ENCODE assay signal across 21 mouse cellular contexts in genomic region chr6:33913964-33914363, GRCm38 (mm10).
DNase-seq lines count a peak whose midpoint lies in the region; ATAC-seq and TF ChIP-seq lines count a peak whose summit lies in the region.
"Had no signal": no experiment of that assay in that cellular context is flagged by ENCODE, and none has a peak within 500 bp of the region (broad histone marks: within the 10 kb centered on the region; RNA-seq: fewer than 3 reads in every experiment).

No protein-coding gene starts in this region.

- no peak overlapping the region for H3K4me3 ChIP-seq in forebrain, embryonic 15.5 days
- no peak overlapping the region for H3K4me3 ChIP-seq in forebrain, embryonic 10.5 days
- H3K4me3 ChIP-seq in hindbrain, embryonic 15.5 days = no peak overlapping the region
- H3K4me3 ChIP-seq in hindbrain, postnatal 0 days (ENCODE audit: low read length) = no peak overlapping the region
- H3K4me3 ChIP-seq in neural tube, embryonic 13.5 days = no peak overlapping the region
- H3K4me3 ChIP-seq: embryonic facial prominence, embryonic 15.5 days; heart, adult 2 months; heart, embryonic 15.5 days had no signal

- H3K9me3 ChIP-seq in forebrain, embryonic 15.5 days = no peaks in the 10 kb centered on the region
- 0 out of 2 replicates have a peak, but pooled peaks cover 6% of the 10 kb centered on the region for H3K9me3 ChIP-seq in forebrain, embryonic 10.5 days
- H3K9me3 ChIP-seq in hindbrain, embryonic 15.5 days = no peaks in the 10 kb centered on the region
- H3K9me3 ChIP-seq in hindbrain, postnatal 0 days (ENCODE audit: low read length) = no peaks in the 10 kb centered on the region; the same call in 1 of the 2 replicates
- no peaks in the 10 kb centered on the region for H3K9me3 ChIP-seq in neural tube, embryonic 13.5 days
- H3K9me3 ChIP-seq: embryonic facial prominence, embryonic 15.5 days; heart, embryonic 15.5 days had no signal

- no peak for DNase-seq in forebrain, embryonic 10.5 days (ENCODE audit: extremely low spot score, low spot score)
- DNase-seq in hindbrain, postnatal 0 days (ENCODE audit: low spot score) = no peak
- no peak for DNase-seq in neural tube, embryonic 10.5 days (ENCODE audit: extremely low spot score, low spot score)
- no peak for DNase-seq in gastrocnemius, postnatal 25 days
- DNase-seq: adrenal gland, postnatal 14 days; cerebellum, adult 9-11 months; gastrocnemius, postnatal 36 days; heart, adult 2 months; heart, postnatal 36 days; kidney, adult 9 months; kidney, postnatal 14 days; layer of hippocampus, postnatal 36 days; right cerebral cortex, postnatal 25 days; spleen, adult 18-20 months had no signal

- TF ChIP-seq CTCF in hindbrain, postnatal 0 days (IDR thresholded peaks at IDR 0.05; ENCODE audit: low read depth) = no peak

- no peaks in the 10 kb centered on the region for H3K36me3 ChIP-seq in forebrain, embryonic 15.5 days
- no peaks in the 10 kb centered on the region for H3K36me3 ChIP-seq in forebrain, embryonic 10.5 days (replicated peaks)
- no peaks in the 10 kb centered on the region for H3K36me3 ChIP-seq in hindbrain, embryonic 15.5 days
- no peaks in the 10 kb centered on the region for H3K36me3 ChIP-seq in hindbrain, postnatal 0 days (ENCODE audit: insufficient read depth, low read length)
- H3K36me3 ChIP-seq in neural tube, embryonic 13.5 days = no peaks in the 10 kb centered on the region
- H3K36me3 ChIP-seq: embryonic facial prominence, embryonic 15.5 days; heart, embryonic 15.5 days had no signal

- WGBS in forebrain, embryonic 15.5 days = 53% methylated on average over 4 of the region's 4 CpGs
- 94% methylated on average over 4 of the region's 4 CpGs for WGBS in forebrain, embryonic 10.5 days
- WGBS in hindbrain, embryonic 15.5 days = 70% methylated on average over 4 of the region's 4 CpGs
- 79% methylated on average over 4 of the region's 4 CpGs for WGBS in hindbrain, postnatal 0 days
- WGBS in neural tube, embryonic 13.5 days = 70% methylated on average over 4 of the region's 4 CpGs

- no peak overlapping the region for H3K4me2 ChIP-seq in forebrain, embryonic 15.5 days (replicated peaks)
- H3K4me2 ChIP-seq in hindbrain, embryonic 15.5 days = no peak overlapping the region
- no peak overlapping the region for H3K4me2 ChIP-seq in hindbrain, postnatal 0 days (ENCODE audit: low read depth, low read length)
- H3K4me2 ChIP-seq in neural tube, embryonic 13.5 days = no peak overlapping the region
- H3K4me2 ChIP-seq: embryonic facial prominence, embryonic 15.5 days; heart, embryonic 15.5 days had no signal

- ATAC-seq in forebrain, embryonic 15.5 days (replicated peaks) = 0 out of 2 replicates have a peak, but pooled peaks have one; percentile 57
- ATAC-seq in hindbrain, embryonic 15.5 days (ENCODE audit: low FRiP score, low read depth) = no peak
- no peak for ATAC-seq in hindbrain, postnatal 0 days
- ATAC-seq in neural tube, embryonic 13.5 days (ENCODE audit: low read depth) = no peak
- ATAC-seq: CD4-positive, CD25-positive, alpha-beta regulatory T cell, adult 4 months had no signal

- no peaks in the 10 kb centered on the region for H3K27me3 ChIP-seq in forebrain, embryonic 15.5 days
- no peaks in the 10 kb centered on the region for H3K27me3 ChIP-seq in forebrain, embryonic 10.5 days (ENCODE audit: poor library complexity, severe bottlenecking)
- H3K27me3 ChIP-seq in hindbrain, embryonic 15.5 days = no peaks in the 10 kb centered on the region
- no peaks in the 10 kb centered on the region for H3K27me3 ChIP-seq in hindbrain, postnatal 0 days (ENCODE audit: insufficient read depth, low read length)
- H3K27me3 ChIP-seq in neural tube, embryonic 13.5 days = no peaks in the 10 kb centered on the region
- H3K27me3 ChIP-seq: embryonic facial prominence, embryonic 15.5 days; heart, embryonic 15.5 days had no signal

- peaks cover 21% of the 10 kb centered on the region for H3K4me1 ChIP-seq in forebrain, embryonic 15.5 days
- peaks cover 16% of the 10 kb centered on the region for H3K4me1 ChIP-seq in forebrain, embryonic 10.5 days
- peaks cover 3% of the 10 kb centered on the region; the same call in 1 of the 2 replicates for H3K4me1 ChIP-seq in hindbrain, embryonic 15.5 days (replicated peaks)
- no peaks in the 10 kb centered on the region for H3K4me1 ChIP-seq in hindbrain, postnatal 0 days (ENCODE audit: insufficient read depth, low read length)
- peaks cover 18% of the 10 kb centered on the region for H3K4me1 ChIP-seq in neural tube, embryonic 13.5 days (replicated peaks)
- H3K4me1 ChIP-seq: embryonic facial prominence, embryonic 15.5 days had no signal

- H3K27ac ChIP-seq in forebrain, embryonic 15.5 days (replicated peaks) = peak overlapping the region; percentile 83
- H3K27ac ChIP-seq in forebrain, embryonic 10.5 days = no peak overlapping the region
- peak overlapping the region; percentile 55; the same call in 1 of the 2 replicates for H3K27ac ChIP-seq in hindbrain, embryonic 15.5 days (replicated peaks)
- H3K27ac ChIP-seq in hindbrain, postnatal 0 days = no peak overlapping the region
- H3K27ac ChIP-seq in neural tube, embryonic 13.5 days (replicated peaks) = peak overlapping the region; percentile 54
- H3K27ac ChIP-seq: embryonic facial prominence, embryonic 15.5 days; heart, adult 2 months; macrophage had no signal

- no peak overlapping the region for H3K9ac ChIP-seq in forebrain, embryonic 15.5 days (replicated peaks)
- no peak overlapping the region for H3K9ac ChIP-seq in hindbrain, embryonic 15.5 days
- H3K9ac ChIP-seq in hindbrain, postnatal 0 days (replicated peaks; ENCODE audit: low read length) = no peak overlapping the region
- H3K9ac ChIP-seq in neural tube, embryonic 13.5 days = no peak overlapping the region
- H3K9ac ChIP-seq: embryonic facial prominence, embryonic 15.5 days; heart, embryonic 15.5 days had no signal

Comparison
In these comparisons a context has a peak if more than half of its experiments do, and no peak if none do; other contexts are left out.
1. H3K27ac ChIP-seq: peak in forebrain, embryonic 15.5 days (single experiment), hindbrain, embryonic 15.5 days (single experiment) and neural tube, embryonic 13.5 days (single experiment); none in forebrain, embryonic 10.5 days (single experiment) and hindbrain, postnatal 0 days (single experiment).